Mouse (Mus musculus): ENCODE results near the gene Jade3. TPM values are rescaled to one million over a fixed set of nuclear protein-coding genes. Genes with fewer than 3 reads are reported as not detected.
A peak's percentile ranks its signal among the peaks of the same experiment; 100 is the strongest.

Gene Jade3
- total and polyA plus RNA-seq, 3 experiments, result 9.9 to 21.1 (median 11.8) TPM

DNA sequence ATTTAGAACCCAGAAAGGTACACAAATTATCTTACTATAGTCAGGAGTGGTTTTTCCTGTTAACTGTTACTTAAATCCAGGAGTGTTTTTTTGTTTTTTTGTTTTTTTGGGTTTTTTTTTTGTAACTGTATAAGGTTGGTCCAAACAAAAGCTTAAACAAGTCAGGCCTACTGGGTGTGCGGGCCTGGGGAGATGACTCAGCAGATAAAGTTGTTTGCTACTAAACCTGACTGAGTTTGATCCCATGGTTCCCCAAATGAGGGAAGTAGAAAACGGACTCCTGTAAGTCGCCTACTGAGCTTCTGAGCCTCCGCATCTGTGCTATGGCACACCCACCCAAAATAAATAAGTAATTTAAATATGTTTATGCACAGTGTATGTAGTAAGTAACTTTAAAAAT is 6.0 kb upstream of the Jade3 start:
- H3K79me2 ChIP-seq (replicated peaks; ENCODE audit: control insufficient read depth, extremely low read depth, insufficient read depth, poor library complexity, severe bottlenecking), result no peaks in the 10 kb centered on the region
- H3K4me3 ChIP-seq (replicated peaks in 1 of 3; ENCODE audit: low read depth in 2 of 3, low read length in 2 of 3, poor library complexity in 1 of 3), result no peak overlapping the region
- dilution Hi-C loops (cut with MboI; ENCODE audit: extremely low pct_ligation_motif_present, extremely low pct_unique_long_range_greater_than_20kb, low sequenced_read_pairs) (no loop called here), in situ Hi-C loops (cut with MboI; ENCODE audit: low pct_ligation_motif_present, low pct_unique_long_range_greater_than_20kb, low sequenced_read_pairs) (no loop called here)
- H3K9ac ChIP-seq (ENCODE audit: insufficient read depth, low read depth), result no peak overlapping the region
- DNase-seq (ENCODE audit: extremely low read depth), result no peak
- no peaks in the 10 kb centered on the region for H3K9me3 ChIP-seq (replicated peaks; ENCODE audit: low read length)
- H3K27me3 ChIP-seq (replicated peaks), result no peaks in the 10 kb centered on the region
- H3K27ac ChIP-seq (ENCODE audit: insufficient read depth, low read depth), result no peak overlapping the region
- H3K4me1 ChIP-seq (ENCODE audit: control insufficient read depth in 1 of 2, insufficient read depth in 2 of 2), result peaks cover 4 to 12% of the 10 kb centered on the region in 2 experiments
- H3K4me2 ChIP-seq (ENCODE audit: insufficient read depth, low read depth, poor library complexity, severe bottlenecking), result no peak overlapping the region
- TF ChIP-seq IRF4 (IDR thresholded peaks at IDR 0.05; ENCODE audit: low read depth, low read length), result no peak
- TF ChIP-seq JUND (conservative IDR thresholded peaks at IDR 0.05; ENCODE audit: low read depth, low read length), result no peak
- TF ChIP-seq ETS1 (conservative IDR thresholded peaks at IDR 0.05; ENCODE audit: low read depth, low read length), result no peak
- no peak for TF ChIP-seq CHD1 (IDR thresholded peaks at IDR 0.05; ENCODE audit: low read depth, low read length)
- no peak for TF ChIP-seq ZC3H11A (IDR thresholded peaks at IDR 0.05; ENCODE audit: low read depth, low read length)
- TF ChIP-seq POLR2A (IDR thresholded peaks at IDR 0.05; ENCODE audit: low read depth, low read length), result no peak
- TF ChIP-seq BHLHE40 (IDR thresholded peaks at IDR 0.05; ENCODE audit: low read depth, low read length), result no peak
- TF ChIP-seq NRF1 (IDR thresholded peaks at IDR 0.05; ENCODE audit: low read depth, low read length), result no peak
- TF ChIP-seq TCF12 (IDR thresholded peaks at IDR 0.05; ENCODE audit: low read depth, low read length), result no peak
- TF ChIP-seq CTCF (conservative IDR thresholded peaks at IDR 0.05 in 1 of 2, IDR thresholded peaks at IDR 0.05 in 1 of 2; ENCODE audit: low read depth in 2 of 2, low read length in 2 of 2), result no peak
- TF ChIP-seq JUN (IDR thresholded peaks at IDR 0.05; ENCODE audit: insufficient read depth, low read depth, low read length), result no peak
- TF ChIP-seq ZMIZ1 (IDR thresholded peaks at IDR 0.05; ENCODE audit: low read depth, low read length), result no peak
- no peak for TF ChIP-seq USF2 (conservative IDR thresholded peaks at IDR 0.05; ENCODE audit: low read depth, low read length)
- no peak for TF ChIP-seq MXI1 (IDR thresholded peaks at IDR 0.05; ENCODE audit: low read depth, low read length)
- TF ChIP-seq ZNF384 (IDR thresholded peaks at IDR 0.05; ENCODE audit: low read depth, low read length), result no peak
- TF ChIP-seq EP300 (IDR thresholded peaks at IDR 0.05; ENCODE audit: low read length), result no peak
- TF ChIP-seq MYC (IDR thresholded peaks at IDR 0.05; ENCODE audit: low read depth, low read length), result no peak
- H3K36me3 ChIP-seq (replicated peaks in 1 of 2; ENCODE audit: control insufficient read depth in 1 of 2, insufficient read depth in 1 of 2, low read length in 1 of 2), result no peaks in the 10 kb centered on the region

- DNase-seq (ENCODE audit: extremely low read depth), result no peak
- peak overlapping the region; percentile 69 for H3K9ac ChIP-seq (ENCODE audit: insufficient read depth, low read depth)
- H3K36me3 ChIP-seq (replicated peaks in 1 of 2; ENCODE audit: control insufficient read depth in 1 of 2, insufficient read depth in 1 of 2, low read length in 1 of 2), result peaks cover 4 to 5% of the 10 kb centered on the region in 2 experiments
- H3K79me2 ChIP-seq (replicated peaks; ENCODE audit: control insufficient read depth, extremely low read depth, insufficient read depth, poor library complexity, severe bottlenecking), result peaks cover 7% of the 10 kb centered on the region; the same call in 1 of the 2 replicates
- no peak for TF ChIP-seq E2F4 (IDR thresholded peaks at IDR 0.05; ENCODE audit: insufficient replicate concordance, low read depth, low read length)
- TF ChIP-seq ZC3H11A (IDR thresholded peaks at IDR 0.05; ENCODE audit: low read depth, low read length), result no peak
- no peak for TF ChIP-seq CHD2 (IDR thresholded peaks at IDR 0.05; ENCODE audit: low read length)
- peak in 1 of 2 experiments; percentile 37; a peak in 2 of 4 replicates for TF ChIP-seq CTCF (conservative IDR thresholded peaks at IDR 0.05 in 1 of 2, IDR thresholded peaks at IDR 0.05 in 1 of 2; ENCODE audit: low read depth in 2 of 2, low read length in 2 of 2)
- in situ Hi-C loops (cut with MboI; ENCODE audit: low pct_ligation_motif_present, low pct_unique_long_range_greater_than_20kb, low sequenced_read_pairs), result no loop called here
- no peaks in the 10 kb centered on the region for H3K27me3 ChIP-seq (replicated peaks)
- H3K4me3 ChIP-seq (replicated peaks in 1 of 3; ENCODE audit: low read depth in 2 of 3, low read length in 2 of 3, poor library complexity in 1 of 3), result peak overlapping the region; percentile 67 to 81 (median 70)
- H3K27ac ChIP-seq (ENCODE audit: insufficient read depth, low read depth), result peak overlapping the region; percentile 76
- no peaks in the 10 kb centered on the region for H3K9me3 ChIP-seq (replicated peaks; ENCODE audit: low read length)
- H3K4me2 ChIP-seq (ENCODE audit: insufficient read depth, low read depth, poor library complexity, severe bottlenecking), result 0 out of 2 replicates have a peak overlapping the region, but pooled peaks have one; percentile 65
- dilution Hi-C loops (cut with MboI; ENCODE audit: extremely low pct_ligation_motif_present, extremely low pct_unique_long_range_greater_than_20kb, low sequenced_read_pairs), result no loop called here
- no peaks in the 10 kb centered on the region for H3K4me1 ChIP-seq (ENCODE audit: control insufficient read depth in 1 of 2, insufficient read depth in 2 of 2)
Observed at GRCm38 (mm10) chrX:20425839-20426449, 456 bp downstream of the Jade3 start.

Data from CH12.LX (cell line).